Mouse (Mus musculus): ENCODE measurements at regions not wholly inside any gene's neighbourhood (a gene's known extent, or its start where the extent isn't known, plus 50 kb on each side); places are given as distances from the start of the nearest gene placed in this dataset.

DNA sequence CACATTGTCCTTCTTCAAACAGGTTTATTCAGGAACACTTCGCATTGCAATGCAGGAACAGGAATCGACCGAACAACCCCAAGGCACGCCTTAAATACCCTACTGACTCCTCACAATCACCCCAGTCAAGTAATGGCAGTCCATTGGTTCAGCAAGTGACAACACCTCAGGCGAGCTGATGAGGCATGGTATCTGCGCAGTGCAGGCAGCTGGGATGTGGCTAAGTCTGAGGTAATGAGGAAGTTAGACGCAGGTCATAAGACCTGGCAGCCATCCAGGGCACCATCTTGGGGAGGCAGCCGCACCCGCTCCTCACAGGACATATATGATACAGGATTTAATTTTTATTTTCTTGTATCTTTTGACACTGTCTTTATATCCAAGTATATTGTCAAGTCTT lies 1251.6 kb downstream of the Basp1 start:
- no peak for DNase-seq (ENCODE audit: low spot score in 2 of 2)

DNA sequence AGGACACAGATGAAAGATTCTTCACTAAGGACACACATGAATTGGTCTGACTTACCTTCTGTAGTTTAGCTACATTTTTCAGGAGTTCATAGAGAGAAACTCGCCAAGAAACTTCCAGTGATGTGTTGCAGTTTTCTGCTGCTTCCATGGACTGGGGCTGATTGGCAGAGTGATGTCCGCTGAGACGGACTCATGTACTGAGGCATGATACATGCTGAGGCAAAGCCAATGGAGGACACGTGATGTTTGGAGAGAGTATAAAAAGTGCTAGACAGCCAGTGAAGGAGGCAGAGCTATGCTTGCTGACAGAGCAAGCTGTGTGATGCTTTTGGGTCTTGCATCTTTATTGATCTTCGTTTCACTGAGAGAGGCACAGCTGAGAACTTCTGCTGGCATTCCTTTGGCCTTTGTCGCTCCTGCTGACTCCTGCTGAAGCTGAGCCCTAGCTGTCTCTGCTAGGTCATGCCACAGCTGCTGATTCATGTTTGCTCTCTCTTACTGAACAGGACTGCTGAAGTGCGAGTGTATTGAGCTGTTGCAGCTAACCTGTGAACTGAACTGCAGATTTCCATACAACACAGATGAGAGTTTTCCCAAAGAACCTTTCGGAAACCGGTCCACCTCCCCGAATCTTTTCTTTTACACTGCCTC lies 1255.7 kb downstream of the Basp1 start:
- no peak for DNase-seq (ENCODE audit: low spot score in 2 of 2)

DNA sequence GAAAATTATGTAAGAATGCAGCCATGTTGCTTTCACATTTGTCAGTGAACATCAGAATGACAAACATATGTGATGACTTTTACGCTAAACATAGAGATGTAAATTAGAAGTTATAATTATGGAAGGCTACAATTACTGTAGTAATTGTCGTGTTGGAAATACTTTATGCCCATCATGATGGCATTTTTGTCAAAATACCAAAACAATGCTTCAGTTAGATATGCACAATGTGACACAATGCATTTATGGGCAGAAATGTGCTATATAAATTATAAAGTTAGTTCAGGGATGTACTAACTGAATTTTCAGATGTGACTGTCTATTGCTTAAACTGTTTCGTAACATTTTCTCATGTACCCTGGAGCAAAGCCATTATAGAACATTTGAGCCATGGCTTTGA lies 1259.3 kb downstream of the Basp1 start:
- no peak for DNase-seq (ENCODE audit: low spot score in 2 of 2)

DNA sequence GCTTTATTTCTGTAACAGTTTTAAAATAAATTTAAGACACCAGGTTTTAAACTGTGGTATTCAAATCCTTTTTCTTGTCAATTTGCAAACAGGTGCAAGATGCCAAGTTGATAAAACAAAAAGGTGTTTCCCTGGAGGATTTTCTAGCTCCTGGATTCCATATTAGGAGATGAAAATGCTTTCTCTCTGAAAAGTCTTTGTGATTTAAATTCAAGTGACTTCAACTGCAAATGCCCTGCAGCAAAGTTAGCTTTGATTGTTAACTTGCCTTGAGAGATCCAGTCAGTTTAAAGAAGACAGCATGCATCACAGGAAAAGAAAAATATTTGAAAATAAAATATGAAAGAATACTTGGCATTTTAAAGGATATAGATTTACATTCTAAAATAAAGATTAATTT lies 1289.3 kb downstream of the Basp1 start:
- DNase-seq (ENCODE audit: low spot score in 2 of 2), result no peak

- no peak for DNase-seq (ENCODE audit: low spot score in 2 of 2)
These were observed 1327.3 kb downstream of the Basp1 start for GRCm38 (mm10) chr15:24086267-24086666.

- DNase-seq (ENCODE audit: low spot score in 2 of 2), result no peak
These were observed 1360.4 kb downstream of the Basp1 start for GRCm38 (mm10) chr15:24053197-24053596.

DNA sequence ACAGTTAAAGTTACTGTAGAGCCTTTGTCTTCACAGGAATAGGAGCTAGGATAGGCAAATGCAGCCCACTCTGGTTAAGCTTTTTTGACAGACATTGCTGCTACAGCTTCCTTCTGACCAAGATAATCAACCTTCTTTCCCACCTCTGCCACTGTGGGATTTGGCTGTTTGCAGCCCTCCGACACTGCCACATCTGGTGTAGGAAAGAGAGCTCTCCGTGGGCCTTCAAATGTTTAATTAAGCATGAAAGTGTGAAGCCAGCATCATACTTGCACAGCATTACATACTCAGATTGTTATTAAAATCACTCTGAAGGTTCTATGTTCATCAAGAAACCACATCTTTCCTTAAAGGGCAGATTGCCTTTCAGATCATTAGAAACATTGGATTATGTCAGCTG lies 1372.7 kb downstream of the Basp1 start:
- no peak for DNase-seq (ENCODE audit: low spot score in 2 of 2)

- DNase-seq (ENCODE audit: low spot score in 2 of 2), result peak; percentile 16 to 17
These were observed 1374.4 kb downstream of the Basp1 start for GRCm38 (mm10) chr15:24039174-24039573.

- DNase-seq (ENCODE audit: low spot score in 2 of 2), result no peak
These were observed 1391.4 kb downstream of the Basp1 start for GRCm38 (mm10) chr15:24022137-24022536.

DNA sequence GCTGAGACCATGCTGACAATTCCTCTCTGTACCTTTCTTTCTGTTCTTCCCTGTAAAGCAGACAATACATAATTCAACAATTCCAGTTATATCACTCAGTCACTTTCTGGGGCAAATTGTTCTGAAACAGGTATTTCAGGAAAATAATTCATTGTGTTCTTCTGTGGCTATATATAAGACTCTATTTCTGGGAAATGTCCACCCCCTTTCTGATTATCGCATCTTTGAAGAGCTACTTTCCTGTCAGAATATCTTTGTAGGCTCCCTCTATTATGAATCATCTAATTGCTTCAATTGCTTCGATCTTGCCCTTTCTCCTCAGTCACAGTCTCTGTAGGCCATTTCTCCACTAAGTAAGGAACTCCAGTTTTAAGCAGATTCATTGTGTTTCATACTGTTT lies 1408.9 kb downstream of the Basp1 start:
- no peak for DNase-seq (ENCODE audit: low spot score in 2 of 2)

DNA sequence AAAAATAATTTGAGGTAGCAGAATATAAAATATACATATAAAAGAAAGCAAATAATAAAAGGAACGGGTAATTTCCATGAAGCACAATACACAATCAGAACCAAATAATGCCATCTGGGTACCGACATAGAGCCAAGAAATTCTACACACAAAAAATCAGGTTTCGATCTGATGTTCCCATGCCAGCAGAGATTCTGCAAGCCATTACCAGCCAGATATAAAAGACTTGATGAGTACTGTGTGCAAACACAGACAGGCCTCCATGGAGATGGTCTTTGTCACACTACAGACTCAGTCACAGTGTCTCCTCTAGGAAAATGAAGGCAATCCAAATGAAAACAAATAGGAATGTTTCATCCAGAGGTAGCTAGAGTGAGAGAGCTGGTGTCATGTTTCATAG lies 1430.7 kb downstream of the Cdh18 start:
- DNase-seq (ENCODE audit: low spot score in 2 of 2), result peak; percentile 8 to 16

All from layer of hippocampus, postnatal 10 days (tissue).